Mouse (Mus musculus): ENCODE measurements at regions not wholly inside any gene's neighbourhood (a gene's known extent, or its start where the extent isn't known, plus 50 kb on each side); places are given as distances from the start of the nearest gene placed in this dataset.

- H3K9me3 ChIP-seq (ENCODE audit: control insufficient read depth, low read length) = no peaks in the 10 kb centered on the region
- H3K4me2 ChIP-seq (ENCODE audit: low read depth, low read length) = no peak overlapping the region
- no peaks in the 10 kb centered on the region for H3K36me3 ChIP-seq (ENCODE audit: control insufficient read depth, insufficient read depth, low read length)
- H3K9ac ChIP-seq (replicated peaks; ENCODE audit: low read depth, low read length) = no peak overlapping the region
- WGBS = 82% methylated on average over 4 of the region's 4 CpGs
- no peaks in the 10 kb centered on the region for H3K27me3 ChIP-seq (ENCODE audit: control insufficient read depth, insufficient read depth, low read length)
- H3K4me3 ChIP-seq (ENCODE audit: low read depth, low read length) = no peak overlapping the region
- ATAC-seq (ENCODE audit: low read depth) = no peak
- H3K27ac ChIP-seq (ENCODE audit: low read depth, low read length) = no peak overlapping the region
- no peaks in the 10 kb centered on the region for H3K4me1 ChIP-seq (ENCODE audit: control insufficient read depth, insufficient read depth, low read length)
Observed at GRCm38 (mm10) chr9:63051631-63052030, 63.9 kb upstream of the Pias1 start.

- no peak overlapping the region for H3K4me2 ChIP-seq (ENCODE audit: low read depth, low read length)
- no peak for ATAC-seq (ENCODE audit: low read depth)
- H3K27ac ChIP-seq (ENCODE audit: low read depth, low read length) = no peak overlapping the region
- no peak overlapping the region for H3K4me3 ChIP-seq (ENCODE audit: low read depth, low read length)
- no peak overlapping the region for H3K9ac ChIP-seq (replicated peaks; ENCODE audit: low read depth, low read length)
- H3K9me3 ChIP-seq (ENCODE audit: control insufficient read depth, low read length) = no peaks in the 10 kb centered on the region
- 92% methylated on average over 5 of the region's 5 CpGs for WGBS
- no peaks in the 10 kb centered on the region for H3K27me3 ChIP-seq (ENCODE audit: control insufficient read depth, insufficient read depth, low read length)
- no peaks in the 10 kb centered on the region for H3K4me1 ChIP-seq (ENCODE audit: control insufficient read depth, insufficient read depth, low read length)
- no peaks in the 10 kb centered on the region for H3K36me3 ChIP-seq (ENCODE audit: control insufficient read depth, insufficient read depth, low read length)
Observed at GRCm38 (mm10) chr9:63049290-63049689, 61.6 kb upstream of the Pias1 start.

- Histone ChIP-seq H3K4me3 (ENCODE audit: low read depth, low read length) (no peak overlapping the region), H3K9ac (replicated peaks; ENCODE audit: low read depth, low read length) (no peak overlapping the region), H3K4me2 (ENCODE audit: low read depth, low read length) (no peak overlapping the region), H3K9me3 (ENCODE audit: control insufficient read depth, low read length) (no peaks in the 10 kb centered on the region), H3K27me3 (ENCODE audit: control insufficient read depth, insufficient read depth, low read length) (no peaks in the 10 kb centered on the region), H3K4me1 (ENCODE audit: control insufficient read depth, insufficient read depth, low read length) (0 out of 2 replicates have a peak, but pooled peaks cover 3% of the 10 kb centered on the region), H3K27ac (ENCODE audit: low read depth, low read length) (no peak overlapping the region), H3K36me3 (ENCODE audit: control insufficient read depth, insufficient read depth, low read length) (no peaks in the 10 kb centered on the region)
- ATAC-seq (ENCODE audit: low read depth) = no peak
- WGBS = 92% methylated on average over 3 of the region's 3 CpGs
Observed at GRCm38 (mm10) chr9:63046981-63047380, 59.3 kb upstream of the Pias1 start.

- 92% methylated on average over 4 of the region's 4 CpGs for WGBS
Observed at GRCm38 (mm10) chr9:63045531-63045930, 57.8 kb upstream of the Pias1 start.

GRCm38 (mm10) chr9:63043304-63043703, 55.6 kb upstream of the Pias1 start:
- Histone ChIP-seq H3K9me3 (ENCODE audit: control insufficient read depth, low read length) (no peaks in the 10 kb centered on the region), H3K36me3 (ENCODE audit: control insufficient read depth, insufficient read depth, low read length) (no peaks in the 10 kb centered on the region), H3K4me3 (ENCODE audit: low read depth, low read length) (no peak overlapping the region), H3K4me2 (ENCODE audit: low read depth, low read length) (no peak overlapping the region), H3K27me3 (ENCODE audit: control insufficient read depth, insufficient read depth, low read length) (no peaks in the 10 kb centered on the region), H3K4me1 (ENCODE audit: control insufficient read depth, insufficient read depth, low read length) (0 out of 2 replicates have a peak, but pooled peaks cover 3% of the 10 kb centered on the region), H3K9ac (replicated peaks; ENCODE audit: low read depth, low read length) (no peak overlapping the region), H3K27ac (ENCODE audit: low read depth, low read length) (no peak overlapping the region)
- 45% methylated on average over 3 of the region's 3 CpGs for WGBS
- ATAC-seq (ENCODE audit: low read depth) = no peak

More at GRCm38 (mm10) chr9:63045531-63045930, 57.8 kb upstream of the Pias1 start:
- Histone ChIP-seq H3K4me2 (ENCODE audit: low read depth, low read length) (no peak overlapping the region), H3K9me3 (ENCODE audit: control insufficient read depth, low read length) (no peaks in the 10 kb centered on the region), H3K36me3 (ENCODE audit: control insufficient read depth, insufficient read depth, low read length) (no peaks in the 10 kb centered on the region), H3K9ac (replicated peaks; ENCODE audit: low read depth, low read length) (no peak overlapping the region), H3K4me3 (ENCODE audit: low read depth, low read length) (no peak overlapping the region), H3K4me1 (ENCODE audit: control insufficient read depth, insufficient read depth, low read length) (0 out of 2 replicates have a peak, but pooled peaks cover 3% of the 10 kb centered on the region), H3K27ac (ENCODE audit: low read depth, low read length) (no peak overlapping the region), H3K27me3 (ENCODE audit: control insufficient read depth, insufficient read depth, low read length) (no peaks in the 10 kb centered on the region)
- no peak for ATAC-seq (ENCODE audit: low read depth)

- WGBS = 94% methylated on average over 6 of the region's 6 CpGs
- H3K9me3 ChIP-seq (ENCODE audit: control insufficient read depth, low read length) = no peaks in the 10 kb centered on the region
- H3K27ac ChIP-seq (ENCODE audit: low read depth, low read length) = no peak overlapping the region
- 0 out of 2 replicates have a peak, but pooled peaks cover 3% of the 10 kb centered on the region for H3K4me1 ChIP-seq (ENCODE audit: control insufficient read depth, insufficient read depth, low read length)
- no peak overlapping the region for H3K9ac ChIP-seq (replicated peaks; ENCODE audit: low read depth, low read length)
- H3K4me2 ChIP-seq (ENCODE audit: low read depth, low read length) = no peak overlapping the region
- no peaks in the 10 kb centered on the region for H3K36me3 ChIP-seq (ENCODE audit: control insufficient read depth, insufficient read depth, low read length)
- ATAC-seq (ENCODE audit: low read depth) = no peak
- H3K4me3 ChIP-seq (ENCODE audit: low read depth, low read length) = no peak overlapping the region
- no peaks in the 10 kb centered on the region for H3K27me3 ChIP-seq (ENCODE audit: control insufficient read depth, insufficient read depth, low read length)
Observed at GRCm38 (mm10) chr9:63038031-63038430, 50.3 kb upstream of the Pias1 start.
